Mouse (Mus musculus) liver, postnatal 0 days (tissue): ENCODE measurements at regions not wholly inside any gene's neighbourhood (a gene's known extent, or its start where the extent isn't known, plus 50 kb on each side); places are given as distances from the start of the nearest gene placed in this dataset.

Experiments used
- CTCF ChIP-seq: sonication (generic); IDR thresholded peaks from 2 replicates; pipeline ENCODE4 v1.5.1; 2016; ENCODE audit warnings: antibody characterized with exemption, low read depth
- EP300 ChIP-seq: IDR thresholded peaks from 2 replicates; pipeline ENCODE4 v1.6.1; 2016; ENCODE audit warnings: antibody characterized with exemption, low read depth, mild to moderate bottlenecking

DNA sequence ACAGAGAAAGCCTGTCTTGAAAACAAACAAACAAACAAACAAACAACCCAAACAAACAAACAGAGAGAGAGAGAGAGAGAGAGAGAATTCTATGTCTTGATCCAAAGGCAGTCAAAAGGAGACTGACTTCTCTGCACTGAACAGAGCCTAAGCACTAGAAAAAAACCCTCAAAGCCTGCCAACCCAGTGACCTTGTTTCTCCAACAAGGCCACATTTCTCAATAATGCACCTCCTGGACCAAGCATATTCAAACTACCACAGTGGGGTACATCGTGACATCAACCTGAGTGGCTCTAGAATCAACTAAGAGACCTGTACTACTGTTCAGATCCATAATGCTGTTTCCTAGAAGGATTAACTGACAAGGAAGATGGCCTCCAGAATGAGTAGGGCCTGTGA lies 969.0 kb upstream of the Lcorl start:
- TF ChIP-seq EP300 (no peak), CTCF (no peak)
